Mouse (Mus musculus): ENCODE data around the gene Otud7a.
A peak's percentile ranks its signal among the peaks of the same experiment; 100 is the strongest.

Gene Otud7a

GRCm38 (mm10) chr7:63444484-63445345 lies at the start of gene Otud7a:
TSS of gene Otud7a (plus strand) at chr7:63444751.
- peak; percentile 52 to 89 for DNase-seq (ENCODE audit: low spot score in 2 of 2)

- DNase-seq (ENCODE audit: low spot score in 2 of 2) = no peak
Measured at GRCm38 (mm10) chr7:63405988-63406387, 38.6 kb upstream of the Otud7a start.

GRCm38 (mm10) chr7:63445346-63445700 lies 772 bp downstream of the Otud7a start:
- peak in 1 of 2 experiments; percentile 42 for DNase-seq (ENCODE audit: low spot score in 2 of 2)

GRCm38 (mm10) chr7:63446951-63447350 lies 2.4 kb downstream of the Otud7a start:
- DNase-seq (ENCODE audit: low spot score in 2 of 2) = no peak

DNA sequence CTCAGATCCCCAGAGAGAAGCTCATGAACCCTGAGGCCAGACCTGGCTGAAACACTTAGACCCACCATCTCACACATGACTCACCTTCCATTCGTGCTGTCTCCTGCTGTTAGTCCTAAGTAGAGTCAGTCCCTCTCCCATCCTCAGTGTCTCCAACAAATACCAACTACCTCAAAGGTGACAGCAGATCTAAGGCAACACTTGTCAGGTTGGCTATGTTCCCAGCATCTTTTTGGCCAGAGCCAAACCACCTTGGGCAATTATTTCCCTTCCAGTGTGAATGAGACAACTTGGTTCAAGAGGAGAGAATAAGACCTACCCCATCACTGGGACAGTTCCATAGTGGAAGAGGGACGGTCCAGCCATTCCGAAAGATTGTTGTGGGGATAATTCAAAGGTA lies 10.7 kb downstream of the Otud7a start:
- no peak for DNase-seq (ENCODE audit: low spot score in 2 of 2)

- DNase-seq (ENCODE audit: low spot score in 2 of 2) = no peak
Measured at GRCm38 (mm10) chr7:63462234-63462633, 17.7 kb downstream of the Otud7a start.

- peak; percentile 40 to 54 for DNase-seq (ENCODE audit: low spot score in 2 of 2)
Measured at GRCm38 (mm10) chr7:63462684-63463083, 18.1 kb downstream of the Otud7a start.

- DNase-seq (ENCODE audit: low spot score in 2 of 2) = no peak
Measured at GRCm38 (mm10) chr7:63466729-63467128, 22.2 kb downstream of the Otud7a start.

DNA sequence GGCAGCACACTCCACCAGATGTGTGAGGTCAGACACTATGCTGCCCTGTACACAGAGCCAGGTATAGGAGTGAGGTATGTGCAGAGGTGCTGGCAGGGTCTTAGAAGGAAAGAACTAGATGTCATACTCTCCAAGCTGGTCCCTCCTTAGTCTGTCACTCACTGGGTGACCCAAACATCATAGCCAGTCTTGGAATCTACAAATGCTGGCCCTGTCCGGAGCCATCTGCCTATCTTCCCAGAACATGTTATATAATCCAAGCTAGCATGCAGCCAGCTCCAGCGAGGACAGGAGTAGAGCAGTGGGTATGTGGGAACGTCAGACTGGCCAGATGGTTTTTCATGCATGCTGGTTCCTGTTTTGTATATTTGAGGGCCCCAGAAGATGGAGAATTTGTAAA lies 23.7 kb downstream of the Otud7a start:
- peak in 1 of 2 experiments; percentile 34 for DNase-seq (ENCODE audit: low spot score in 2 of 2)

- no peak for DNase-seq (ENCODE audit: low spot score in 2 of 2)
Measured at GRCm38 (mm10) chr7:63483091-63483490, 38.5 kb downstream of the Otud7a start.

GRCm38 (mm10) chr7:63497051-63497547 lies 52.5 kb downstream of the Otud7a start:
- DNase-seq (ENCODE audit: low spot score in 2 of 2) = no peak

DNA sequence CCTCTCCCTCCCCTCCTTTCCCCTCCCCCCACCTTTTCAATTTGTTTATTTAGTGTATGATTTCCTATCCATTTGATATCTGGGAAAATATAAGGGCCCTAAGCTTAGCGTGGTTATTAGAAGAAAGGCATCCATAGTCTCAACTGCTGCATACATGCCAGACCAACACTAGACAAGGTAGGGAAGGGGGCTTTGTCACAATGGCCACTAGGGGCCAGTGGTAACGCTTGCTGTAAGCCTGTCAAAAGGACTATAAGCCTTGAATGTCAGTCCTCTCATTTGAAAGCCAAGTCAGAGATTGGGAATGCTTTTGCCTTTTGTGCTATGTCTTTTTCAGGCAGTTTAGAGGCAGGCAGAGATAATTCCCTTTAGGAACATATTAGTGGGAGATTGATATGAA lies 59.7 kb downstream of the Otud7a start:
- DNase-seq (ENCODE audit: low spot score in 2 of 2) = no peak

DNA sequence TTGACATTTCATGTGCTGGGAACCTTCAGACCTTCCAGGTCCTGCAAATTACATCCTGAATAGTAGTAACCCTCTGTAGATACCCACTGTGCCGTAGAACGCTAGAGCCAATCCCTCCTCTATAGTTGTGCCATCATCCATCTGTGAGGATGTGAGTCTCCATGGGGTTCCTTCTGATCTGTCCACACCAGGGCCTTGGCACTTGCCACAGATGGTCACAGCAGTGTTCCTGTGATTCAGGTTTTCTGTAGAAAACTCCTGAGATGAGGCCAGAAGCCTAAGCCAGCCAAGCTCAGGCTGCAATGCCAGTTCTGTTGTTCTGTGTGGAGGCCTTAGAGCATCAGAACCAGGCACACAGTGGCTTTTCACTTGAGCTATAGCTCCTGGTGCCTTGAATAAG lies 63.5 kb downstream of the Otud7a start:
- DNase-seq (ENCODE audit: low spot score in 2 of 2) = no peak

DNA sequence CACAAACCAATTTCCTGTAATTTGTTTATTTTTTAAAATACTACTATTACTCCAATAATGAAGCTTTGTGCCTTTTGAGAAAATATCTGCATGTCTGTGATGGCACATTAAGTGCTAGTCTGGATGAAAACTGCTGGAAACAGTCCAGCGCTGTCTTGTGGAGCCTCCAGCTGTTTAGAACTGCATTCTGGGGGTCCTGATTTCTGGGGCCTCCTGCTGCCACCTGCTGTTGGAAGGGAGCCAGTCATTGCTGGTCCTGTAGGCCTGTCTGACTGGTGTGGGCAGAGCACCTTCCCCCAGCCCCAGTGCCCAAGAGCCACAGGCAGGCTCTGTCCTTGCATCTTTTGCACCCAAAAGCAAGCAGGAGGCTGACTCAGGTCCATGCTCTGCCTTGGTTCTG lies 65.3 kb downstream of the Otud7a start:
- DNase-seq (ENCODE audit: low spot score in 2 of 2) = no peak

- no peak for DNase-seq (ENCODE audit: low spot score in 2 of 2)
Measured at GRCm38 (mm10) chr7:63511458-63511857, 66.9 kb downstream of the Otud7a start.

DNA sequence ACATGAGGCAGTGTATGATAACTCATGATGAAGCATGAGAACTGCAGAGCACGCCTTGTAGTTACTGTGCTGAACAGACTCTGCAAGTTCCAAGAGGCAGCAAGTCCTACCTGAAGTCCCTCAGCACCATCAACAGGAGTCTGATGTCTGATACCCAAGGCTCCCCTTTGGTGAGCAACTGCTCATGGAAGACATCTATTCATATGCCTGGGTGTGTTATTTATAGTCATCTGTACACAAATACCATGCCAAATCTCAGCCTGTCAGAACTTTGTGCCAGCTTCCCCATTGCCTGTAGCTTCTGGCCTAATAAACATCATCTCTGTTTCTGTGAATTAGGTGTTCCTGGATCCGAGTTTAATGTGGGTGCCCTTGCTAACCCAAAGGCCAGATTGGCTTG lies 68.0 kb downstream of the Otud7a start:
- DNase-seq (ENCODE audit: low spot score in 2 of 2) = no peak

GRCm38 (mm10) chr7:63516141-63516895 lies 71.8 kb downstream of the Otud7a start:
- DNase-seq (ENCODE audit: low spot score in 2 of 2) = no peak

DNA sequence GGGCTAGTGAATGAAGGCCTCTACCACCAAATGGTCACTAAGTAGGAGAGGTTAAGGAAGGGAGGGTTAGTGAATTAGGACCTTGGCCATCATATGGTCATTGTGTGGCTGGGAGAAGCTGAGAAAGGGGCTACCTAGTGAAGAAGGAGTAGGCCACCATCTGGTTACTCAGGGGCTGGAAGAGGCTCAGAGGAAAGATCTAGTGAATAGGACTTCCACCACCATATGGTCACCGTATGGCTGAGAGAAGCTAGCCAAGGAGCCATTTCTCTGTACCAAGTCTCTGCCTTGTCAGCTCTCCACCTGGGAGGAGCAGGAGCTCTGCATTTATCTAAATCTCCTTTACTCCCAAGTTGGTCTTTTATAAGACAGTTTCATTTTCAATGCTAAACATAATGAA lies 75.7 kb downstream of the Otud7a start:
- peak in 1 of 2 experiments; percentile 37 for DNase-seq (ENCODE audit: low spot score in 2 of 2)

DNA sequence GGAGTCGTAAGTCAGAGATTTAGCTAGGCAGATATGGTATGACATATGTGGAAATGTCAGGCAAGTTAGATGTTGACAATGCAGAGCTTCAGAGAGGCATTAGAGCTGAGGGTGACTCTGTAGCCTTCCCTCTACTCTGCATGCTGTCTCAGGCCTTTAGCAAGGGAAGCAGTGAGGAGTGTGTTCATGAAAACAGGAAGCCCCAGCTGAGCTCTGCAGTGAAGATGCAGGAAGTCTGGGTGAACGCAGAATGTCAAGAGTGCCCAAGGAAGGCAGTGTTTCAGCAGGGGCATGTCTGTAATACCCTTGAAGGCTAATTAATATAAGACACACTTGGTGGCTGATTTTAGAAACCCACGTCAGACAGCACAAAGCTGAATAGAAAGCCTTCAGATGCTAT lies 77.9 kb downstream of the Otud7a start:
- DNase-seq (ENCODE audit: low spot score in 2 of 2) = no peak

GRCm38 (mm10) chr7:63523051-63523450 lies 78.5 kb downstream of the Otud7a start:
- no peak for DNase-seq (ENCODE audit: low spot score in 2 of 2)

- DNase-seq (ENCODE audit: low spot score in 2 of 2) = no peak
Measured at GRCm38 (mm10) chr7:63540293-63540692, 95.7 kb downstream of the Otud7a start.

- DNase-seq (ENCODE audit: low spot score in 2 of 2) = peak; percentile 16 to 43
Measured at GRCm38 (mm10) chr7:63554457-63554856, 109.9 kb downstream of the Otud7a start.

- DNase-seq (ENCODE audit: low spot score in 2 of 2) = peak in 1 of 2 experiments; percentile 28
Measured at GRCm38 (mm10) chr7:63556324-63556723, 111.8 kb downstream of the Otud7a start.
